Mouse (Mus musculus) midbrain, embryonic 12.5 days (tissue): ENCODE results near the gene Clec2d. TPM values are rescaled to one million over a fixed set of nuclear protein-coding genes. Genes with fewer than 3 reads are reported as not detected.

Source experiments
- ATAC-seq: fragments of 200-750 bp; cut with Nextera tagmentation; 2 replicates; pipeline ENCODE4 v1.8.0; 2017; ENCODE audit warnings: low read depth, moderate TSS enrichment, moderate library complexity; ENCODE audit not compliant: low FRiP score
- H3K27ac ChIP-seq: fragments of 300-500 bp; sonication (generic); replicated peaks from 2 replicates; pipeline ENCODE4 v1.5.1; 2016; ENCODE audit warnings: mild to moderate bottlenecking
- H3K27me3 ChIP-seq: fragments of 300-500 bp; sonication (generic); 2 replicates; pipeline ENCODE4 v1.6.1; 2016; ENCODE audit warnings: mild to moderate bottlenecking
- H3K36me3 ChIP-seq: fragments of 300-500 bp; sonication (generic); 2 replicates; pipeline ENCODE4 v1.6.1; 2016
- H3K4me1 ChIP-seq: fragments of 300-500 bp; sonication (generic); 2 replicates; pipeline ENCODE4 v1.6.1; 2016
- H3K4me2 ChIP-seq: fragments of 300-500 bp; sonication (generic); replicated peaks from 2 replicates; pipeline ENCODE4 v1.6.1; 2016; ENCODE audit warnings: mild to moderate bottlenecking, moderate library complexity
- H3K4me3 ChIP-seq: fragments of 300-500 bp; sonication (generic); 2 replicates; pipeline ENCODE4 v1.5.1; 2016; ENCODE audit warnings: mild to moderate bottlenecking
- H3K9ac ChIP-seq: fragments of 300-500 bp; sonication (generic); replicated peaks from 2 replicates; pipeline ENCODE4 v1.6.1; 2016; ENCODE audit warnings: mild to moderate bottlenecking, moderate library complexity
- H3K9me3 ChIP-seq: fragments of 300-500 bp; sonication (generic); 2 replicates; pipeline ENCODE4 v1.6.1; 2016; ENCODE audit warnings: mild to moderate bottlenecking
- WGBS: fragments of 180-500 bp; shearing (Covaris S2); methylation state at CpG from one replicate; pipeline ENCODE4 v1.1.7; 2016; 5-methylcytosine and 5-hydroxymethylcytosine counted together
- microRNA-seq: library from miRNA; unstranded; fragments of <30 nt; microRNA quantifications from one replicate; pipeline ENCODE4, GENCODE M21; 2017
- polyA plus RNA-seq: library from polyadenylated mRNA; unstranded; fragments of >200 nt; fragmentation: Nextera tagmentation; extraction: Ambion mirVana; gene quantifications from 2 replicates; pipeline ENCODE4 v1.2.1, GENCODE M21; 2016

The Clec2d gene
- polyA plus RNA-seq, 1 experiment from 2014 or later: 0.14 TPM

DNA sequence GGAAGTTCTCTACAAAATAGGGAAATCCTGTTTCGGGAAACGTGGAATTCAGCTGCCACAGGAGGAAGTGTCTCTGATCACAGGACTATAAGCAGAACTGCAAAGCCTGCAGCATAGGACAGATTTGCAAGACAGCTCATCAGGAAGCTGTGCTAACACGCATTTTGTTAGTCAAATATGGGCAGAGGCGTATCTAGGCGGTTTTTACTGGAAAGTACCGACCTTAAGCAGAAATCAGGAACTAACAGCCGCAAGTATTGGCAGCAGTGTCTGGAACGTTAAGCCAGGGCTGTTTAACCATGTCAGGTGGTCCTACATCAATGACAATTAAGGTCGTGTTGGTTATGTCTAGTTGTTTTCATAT lies 52.4 kb downstream of the Clec2d start:
- Histone ChIP-seq H3K4me1 (0 out of 2 replicates have a peak, but pooled peaks cover 3% of the 10 kb centered on the region), H3K27me3 (no peaks in the 10 kb centered on the region), H3K27ac (no peak overlapping the region), H3K4me3 (no peak overlapping the region), H3K9me3 (no peaks in the 10 kb centered on the region), H3K36me3 (no peaks in the 10 kb centered on the region), H3K9ac (no peak overlapping the region), H3K4me2 (no peak overlapping the region)
- 87% methylated on average over 9 of the region's 9 CpGs for WGBS
- ATAC-seq: no peak

DNA sequence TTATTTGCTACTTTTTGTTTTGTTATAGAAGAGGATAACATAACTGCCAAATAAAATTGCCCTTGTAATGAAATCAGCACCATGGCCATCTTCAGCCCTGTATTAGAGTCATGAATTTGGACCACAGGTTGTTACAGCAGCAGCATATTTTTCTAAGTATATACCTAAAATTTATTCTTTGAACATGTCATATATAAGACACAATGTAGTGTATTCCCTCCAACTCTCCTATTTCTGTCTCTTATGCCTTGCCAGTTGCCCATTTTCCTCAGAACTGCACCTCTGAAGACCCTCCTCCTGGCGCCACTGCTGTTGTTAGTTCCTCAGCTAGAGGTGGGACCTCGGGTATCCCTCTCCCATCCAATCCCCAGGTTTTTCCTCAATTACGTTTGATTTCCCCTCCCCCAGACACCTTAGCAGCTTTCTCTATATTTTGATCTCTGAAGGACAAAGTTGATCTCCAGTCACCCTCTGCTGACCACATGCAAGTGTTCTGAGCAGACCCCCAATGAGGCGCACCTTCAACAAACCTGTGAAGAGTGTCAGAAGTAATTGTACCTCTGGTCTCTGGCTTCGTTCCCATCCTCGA lies 53.0 kb downstream of the Clec2d start:
- H3K4me3 ChIP-seq: no peak overlapping the region
- 0 out of 2 replicates have a peak, but pooled peaks cover 3% of the 10 kb centered on the region for H3K4me1 ChIP-seq
- H3K9me3 ChIP-seq: no peaks in the 10 kb centered on the region
- ATAC-seq: no peak
- H3K9ac ChIP-seq: no peak overlapping the region
- H3K27ac ChIP-seq: no peak overlapping the region
- 89% methylated on average over 6 of the region's 6 CpGs for WGBS
- H3K27me3 ChIP-seq: no peaks in the 10 kb centered on the region
- H3K36me3 ChIP-seq: no peaks in the 10 kb centered on the region
- no peak overlapping the region for H3K4me2 ChIP-seq

DNA sequence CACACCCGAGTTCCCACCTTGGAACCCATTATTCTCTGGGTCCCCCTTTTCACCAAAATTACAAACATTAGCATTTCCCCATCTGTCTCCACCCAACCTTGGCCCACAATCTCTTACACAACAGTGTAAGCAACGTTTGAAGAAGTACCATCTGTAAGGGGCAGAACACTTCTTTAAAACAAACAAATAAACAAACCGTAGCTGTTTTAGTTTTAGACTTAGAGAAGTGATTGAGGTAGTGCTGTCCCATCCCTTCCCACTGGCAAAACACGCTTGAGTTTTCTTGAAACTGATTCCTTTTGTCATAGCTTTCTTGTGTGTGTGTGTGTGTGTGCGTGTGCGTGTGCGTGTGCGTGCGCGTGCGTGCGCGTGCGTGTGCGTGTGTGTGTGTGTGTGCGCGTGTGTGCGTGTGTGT lies 53.5 kb downstream of the Clec2d start:
- H3K4me2 ChIP-seq: no peak overlapping the region
- H3K4me3 ChIP-seq: no peak overlapping the region
- no peak overlapping the region for H3K9ac ChIP-seq
- H3K27me3 ChIP-seq: no peaks in the 10 kb centered on the region
- no peaks in the 10 kb centered on the region for H3K36me3 ChIP-seq
- ATAC-seq: no peak
- H3K9me3 ChIP-seq: no peaks in the 10 kb centered on the region
- H3K4me1 ChIP-seq: 0 out of 2 replicates have a peak, but pooled peaks cover 3% of the 10 kb centered on the region
- H3K27ac ChIP-seq: no peak overlapping the region
- 88% methylated on average over 18 of the region's 18 CpGs for WGBS

DNA sequence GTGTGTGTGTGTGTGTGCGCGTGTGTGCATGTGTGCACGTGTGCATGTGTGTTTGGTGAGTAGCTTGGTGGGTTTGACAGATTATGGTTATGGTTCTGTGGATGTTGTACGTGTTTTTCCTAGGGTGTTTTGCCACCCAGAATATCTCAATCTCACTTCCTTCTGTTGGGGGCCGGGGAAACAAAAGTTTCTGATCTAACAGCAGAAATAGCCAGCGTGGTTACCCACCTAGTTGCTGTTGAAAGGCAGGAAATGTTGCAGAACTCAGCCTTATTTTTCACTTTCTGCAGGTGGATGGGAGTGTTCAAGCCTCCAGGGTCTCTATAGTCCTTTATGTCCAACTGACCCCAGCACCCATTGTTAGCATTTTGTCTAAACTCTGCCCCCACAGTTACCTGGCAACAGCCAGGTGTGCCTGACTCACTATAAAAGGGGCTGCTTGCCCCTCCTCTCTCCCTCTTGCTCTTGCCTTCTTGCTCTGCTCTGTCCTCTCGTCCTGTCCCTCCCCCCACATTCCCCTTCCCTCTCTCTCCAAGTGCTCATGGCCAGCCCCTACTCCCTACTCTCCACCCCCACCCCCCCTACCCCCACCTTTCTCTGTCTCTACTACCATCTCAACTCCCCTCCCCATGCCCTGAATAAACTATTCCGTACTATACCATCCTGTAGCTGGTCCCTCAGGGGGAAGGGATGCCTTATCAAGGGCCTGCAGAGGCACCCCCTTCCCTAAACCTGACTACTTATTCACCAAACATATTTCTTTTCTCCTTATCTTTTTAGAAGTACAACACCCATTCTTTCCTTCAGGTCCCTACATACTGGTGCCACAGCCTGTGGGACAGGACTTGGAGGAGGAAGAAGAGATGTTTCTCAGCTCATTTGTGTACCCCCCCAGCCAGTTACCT lies 54.3 kb downstream of the Clec2d start:
- Histone ChIP-seq H3K9ac (no peak overlapping the region), H3K36me3 (no peaks in the 10 kb centered on the region), H3K27ac (no peak overlapping the region), H3K4me2 (no peak overlapping the region), H3K27me3 (no peaks in the 10 kb centered on the region), H3K9me3 (no peaks in the 10 kb centered on the region), H3K4me1 (0 out of 2 replicates have a peak, but pooled peaks cover 3% of the 10 kb centered on the region), H3K4me3 (no peak overlapping the region)
- ATAC-seq: no peak
- WGBS: 86% methylated on average over 8 of the region's 8 CpGs

DNA sequence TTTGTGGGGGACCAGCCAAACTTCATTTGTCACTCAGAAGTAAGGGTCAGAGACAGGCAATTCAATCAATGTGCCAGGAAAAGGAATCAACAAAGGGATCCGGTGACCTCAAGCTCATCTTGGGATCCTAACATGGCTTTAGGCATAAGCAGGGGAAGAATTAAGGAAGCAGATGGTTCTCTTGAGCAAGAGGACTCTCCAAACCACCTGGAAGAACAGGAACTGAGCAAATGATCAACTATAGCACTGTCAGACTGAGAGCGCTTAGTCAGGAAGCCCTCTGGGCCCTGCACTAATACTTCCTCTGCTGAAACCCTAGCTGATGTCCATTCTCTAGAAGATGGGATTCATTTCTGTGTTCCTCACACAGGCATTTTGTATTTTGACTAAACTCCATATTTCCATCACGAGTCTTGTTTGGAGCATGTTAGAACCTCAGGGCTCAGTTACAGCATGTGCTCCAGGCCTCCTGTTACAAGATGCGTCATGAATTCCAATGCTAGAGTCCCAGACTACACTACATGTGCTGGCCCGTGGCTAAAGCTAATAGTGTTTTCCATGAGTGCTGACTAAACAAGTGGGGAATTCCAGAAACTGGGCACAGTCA lies 55.5 kb downstream of the Clec2d start:
- H3K4me2 ChIP-seq: no peak overlapping the region
- ATAC-seq: no peak
- no peaks in the 10 kb centered on the region for H3K9me3 ChIP-seq
- WGBS: 85% methylated on average over 5 of the region's 5 CpGs
- H3K9ac ChIP-seq: no peak overlapping the region
- no peak overlapping the region for H3K4me3 ChIP-seq
- no peak overlapping the region for H3K27ac ChIP-seq
- H3K4me1 ChIP-seq: 0 out of 2 replicates have a peak, but pooled peaks cover 3% of the 10 kb centered on the region
- no peaks in the 10 kb centered on the region for H3K27me3 ChIP-seq
- H3K36me3 ChIP-seq: no peaks in the 10 kb centered on the region

Small RNA genes lying within 50 kb of the gene (microRNA-seq; reads per million reads assigned to microRNA genes)
- not detected for gene Gm27514

Other genes with a start within 250 kb of the Clec2d start
- gene Clec2g, start 246.2 kb upstream of the Clec2d start, polyA plus RNA-seq: not detected in 2 replicates
- gene Klrb1f, start 134.7 kb upstream of the Clec2d start, polyA plus RNA-seq: not detected in 2 replicates
- not detected in 2 replicates for gene Clec2e, start 79.7 kb upstream of the Clec2d start, polyA plus RNA-seq
- gene Cd69, start 94.8 kb downstream of the Clec2d start, polyA plus RNA-seq: not detected in 2 replicates
- not detected in 2 replicates for gene 4922502D21Rik, start 151.2 kb downstream of the Clec2d start, polyA plus RNA-seq
- gene Clec12a, start 162.1 kb downstream of the Clec2d start, polyA plus RNA-seq: 0.14 and 0.21 TPM in 2 replicates
- not detected in 2 replicates for gene Clec12b, start 205.3 kb downstream of the Clec2d start, polyA plus RNA-seq
- gene Clec1b, start 216.7 kb downstream of the Clec2d start, polyA plus RNA-seq: 7.1 and 9.0 TPM in 2 replicates
- 0.17 and 0.22 TPM in 2 replicates for gene Clec9a, start 228.2 kb downstream of the Clec2d start, polyA plus RNA-seq